Mouse (Mus musculus) T-cell, adult 2 months (primary cell): Measurements from ENCODE around the gene Iffo2.

ENCODE experiments used
- DNase-seq: peaks from one replicate; pipeline ENCODE4 v3.0.0; 2022; ENCODE audit warnings: low spot score

The Iffo2 gene

GRCm38 (mm10) chr4:139640775-139641174 is 110.4 kb downstream of the Iffo2 start:
- DNase-seq = no peak

- DNase-seq = peak; percentile 27
Observed at GRCm38 (mm10) chr4:139641829-139642425, 111.6 kb downstream of the Iffo2 start.

- DNase-seq = peak; percentile 48
Observed at GRCm38 (mm10) chr4:139643972-139644371, 113.6 kb downstream of the Iffo2 start.

GRCm38 (mm10) chr4:139646916-139647315 is 116.6 kb downstream of the Iffo2 start:
- no peak for DNase-seq

GRCm38 (mm10) chr4:139650086-139650743 is 119.9 kb downstream of the Iffo2 start:
- no peak for DNase-seq

GRCm38 (mm10) chr4:139650907-139651306 is 120.6 kb downstream of the Iffo2 start:
- no peak for DNase-seq

- no peak for DNase-seq
Observed at GRCm38 (mm10) chr4:139653238-139653637, 122.9 kb downstream of the Iffo2 start, which contains the start of gene Tas1r2. Tas1r2 (plus strand) TSS chr4:139653538.

- DNase-seq = no peak
Observed at GRCm38 (mm10) chr4:139661897-139662296, 131.5 kb downstream of the Iffo2 start.

GRCm38 (mm10) chr4:139667632-139668031 is 137.3 kb downstream of the Iffo2 start:
- no peak for DNase-seq

- peak; percentile 46 for DNase-seq
Observed at GRCm38 (mm10) chr4:139669847-139670246, 139.5 kb downstream of the Iffo2 start.
